29 mouse cellular contexts compared by ENCODE assay signal in genomic region chr4:10924541-10924940, GRCm38 (mm10). TPM values are rescaled to one million over a fixed set of nuclear protein-coding genes. Genes with fewer than 3 reads are reported as not detected.
A peak's percentile ranks its signal among the peaks of the same experiment; 100 is the strongest.
DNase-seq lines count a peak whose midpoint lies in the region; ATAC-seq and TF ChIP-seq lines count a peak whose summit lies in the region.
"Had no signal": no experiment of that assay in that cellular context is flagged by ENCODE, and none has a peak within 500 bp of the region (broad histone marks: within the 10 kb centered on the region; RNA-seq: fewer than 3 reads in every experiment).

No protein-coding gene starts in this region.

- peak overlapping the region; percentile 99 for H3K27ac ChIP-seq in kidney, adult 2 months (ENCODE audit: insufficient read depth, low read depth, low read length)
- H3K27ac ChIP-seq in liver, embryonic 15.5 days (replicated peaks): peak overlapping the region; percentile 45; the same call in 1 of the 2 replicates
- no peak overlapping the region for H3K27ac ChIP-seq in liver, embryonic 12.5 days
- H3K27ac ChIP-seq in intestine, embryonic 14.5 days (ENCODE audit: low read depth): no peak overlapping the region
- peak overlapping the region; percentile 86 for H3K27ac ChIP-seq in intestine, postnatal 0 days (ENCODE audit: low read depth, low read length)
- H3K27ac ChIP-seq: embryonic facial prominence, embryonic 12.5 days; gastrocnemius, adult 2 months; hindbrain, embryonic 15.5 days; left cerebral cortex, adult 2 months; midbrain, embryonic 13.5 days; stomach, embryonic 15.5 days had no signal

- H3K9me3 ChIP-seq in liver, embryonic 15.5 days (replicated peaks): no peaks in the 10 kb centered on the region
- no peaks in the 10 kb centered on the region for H3K9me3 ChIP-seq in liver, embryonic 12.5 days (replicated peaks)
- no peaks in the 10 kb centered on the region for H3K9me3 ChIP-seq in intestine, embryonic 14.5 days (ENCODE audit: control insufficient read depth, low read length)
- no peaks in the 10 kb centered on the region for H3K9me3 ChIP-seq in intestine, postnatal 0 days (ENCODE audit: control insufficient read depth)
- H3K9me3 ChIP-seq: embryonic facial prominence, embryonic 12.5 days; heart, embryonic 12.5 days; hindbrain, embryonic 15.5 days; midbrain, embryonic 13.5 days; stomach, embryonic 15.5 days had no signal

- H3K4me3 ChIP-seq in kidney, adult 2 months (ENCODE audit: insufficient read depth, low read depth, low read length): no peak overlapping the region
- H3K4me3 ChIP-seq in liver, embryonic 15.5 days (replicated peaks): no peak overlapping the region
- H3K4me3 ChIP-seq in liver, embryonic 12.5 days: no peak overlapping the region
- H3K4me3 ChIP-seq in intestine, embryonic 14.5 days (ENCODE audit: low read depth, low read length): no peak overlapping the region
- no peak overlapping the region for H3K4me3 ChIP-seq in intestine, postnatal 0 days (ENCODE audit: low read depth, low read length)
- H3K4me3 ChIP-seq: embryonic facial prominence, embryonic 12.5 days; gastrocnemius, adult 2 months; heart, embryonic 12.5 days; hindbrain, embryonic 15.5 days; layer of hippocampus, adult 2 months; left cerebral cortex, adult 2 months; megakaryocyte, embryonic 14.5 days; midbrain, embryonic 13.5 days; stomach, embryonic 15.5 days had no signal

- H3K27me3 ChIP-seq in kidney, adult 2 months (replicated peaks; ENCODE audit: control insufficient read depth, insufficient read depth, low read length): no peaks in the 10 kb centered on the region
- H3K27me3 ChIP-seq in liver, embryonic 15.5 days: no peaks in the 10 kb centered on the region
- H3K27me3 ChIP-seq in liver, embryonic 12.5 days (replicated peaks): no peaks in the 10 kb centered on the region
- no peaks in the 10 kb centered on the region for H3K27me3 ChIP-seq in intestine, embryonic 14.5 days (replicated peaks; ENCODE audit: control insufficient read depth, insufficient read depth, low read length)
- no peaks in the 10 kb centered on the region for H3K27me3 ChIP-seq in intestine, postnatal 0 days (replicated peaks; ENCODE audit: control insufficient read depth, insufficient read depth, low read length)
- H3K27me3 ChIP-seq: embryonic facial prominence, embryonic 12.5 days; heart, embryonic 12.5 days; hindbrain, embryonic 15.5 days; megakaryocyte, embryonic 14.5 days; midbrain, embryonic 13.5 days; Patski; stomach, embryonic 15.5 days had no signal

- no peak for DNase-seq in kidney, adult 2 months
- no peak for DNase-seq in kidney, adult 18-20 months
- peak; percentile 42 for DNase-seq in intestine, embryonic 14.5 days (ENCODE audit: low spot score)
- DNase-seq in urinary bladder, postnatal 14 days (ENCODE audit: low spot score): no peak
- DNase-seq: adrenal gland, postnatal 10 days; cerebellum, adult 9-10 months; embryo, embryonic 11 days; gastrocnemius, adult 2 months; gastrocnemius, postnatal 36 days; heart, adult 18-20 months; lung, adult 18-20 months; lung, postnatal 4 days; thymus, adult 2 months; thymus, postnatal 4 days had no signal

- peaks cover 23% of the 10 kb centered on the region for H3K4me1 ChIP-seq in kidney, adult 2 months (ENCODE audit: control insufficient read depth, insufficient read depth, low read length)
- H3K4me1 ChIP-seq in liver, embryonic 15.5 days (replicated peaks): peaks cover 13% of the 10 kb centered on the region
- H3K4me1 ChIP-seq in liver, embryonic 12.5 days: peaks cover under 1% of the 10 kb centered on the region; the same call in 1 of the 2 replicates
- H3K4me1 ChIP-seq in intestine, embryonic 14.5 days (replicated peaks; ENCODE audit: control insufficient read depth, insufficient read depth, low read length): no peaks in the 10 kb centered on the region
- H3K4me1 ChIP-seq in intestine, postnatal 0 days (replicated peaks; ENCODE audit: control insufficient read depth, insufficient read depth, low read length): peaks cover 8% of the 10 kb centered on the region
- H3K4me1 ChIP-seq: embryonic facial prominence, embryonic 12.5 days; hindbrain, embryonic 15.5 days; midbrain, embryonic 13.5 days had no signal

- ATAC-seq in liver, embryonic 15.5 days (ENCODE audit: insufficient read depth): no peak
- no peak for ATAC-seq in liver, embryonic 12.5 days
- no peak for ATAC-seq in intestine, embryonic 14.5 days (replicated peaks; ENCODE audit: low FRiP score, low TSS enrichment, low read depth)
- peak; percentile 39 for ATAC-seq in intestine, postnatal 0 days
- ATAC-seq: forebrain, embryonic 16.5 days; inflammation-experienced regulatory T-cells, adult 6 months; lung, postnatal 0 days; midbrain, embryonic 13.5 days; Patski had no signal

- no peak for TF ChIP-seq POLR2A in kidney, adult 2 months (IDR thresholded peaks at IDR 0.05; ENCODE audit: low read depth, low read length)

- 60% methylated on average over 5 of the region's 5 CpGs for WGBS in kidney, adult 2 months
- WGBS in liver, embryonic 15.5 days (ENCODE audit: insufficient replicate concordance): 63% methylated on average over 5 of the region's 5 CpGs
- 69% methylated on average over 5 of the region's 5 CpGs for WGBS in liver, embryonic 12.5 days (ENCODE audit: insufficient replicate concordance)
- WGBS in intestine, embryonic 14.5 days: 87% methylated on average over 5 of the region's 5 CpGs
- 55% methylated on average over 5 of the region's 5 CpGs for WGBS in intestine, postnatal 0 days

- H3K36me3 ChIP-seq in kidney, adult 2 months (ENCODE audit: control insufficient read depth, insufficient read depth, low read length): no peaks in the 10 kb centered on the region
- H3K36me3 ChIP-seq in liver, embryonic 15.5 days (replicated peaks): no peaks in the 10 kb centered on the region
- no peaks in the 10 kb centered on the region for H3K36me3 ChIP-seq in liver, embryonic 12.5 days
- H3K36me3 ChIP-seq in intestine, embryonic 14.5 days (ENCODE audit: control insufficient read depth, insufficient read depth, low read length): no peaks in the 10 kb centered on the region
- no peaks in the 10 kb centered on the region for H3K36me3 ChIP-seq in intestine, postnatal 0 days (ENCODE audit: control insufficient read depth, insufficient read depth)
- H3K36me3 ChIP-seq: embryonic facial prominence, embryonic 12.5 days; heart, embryonic 12.5 days; hindbrain, embryonic 15.5 days; midbrain, embryonic 13.5 days; stomach, embryonic 15.5 days had no signal

- no peak overlapping the region for H3K4me2 ChIP-seq in liver, embryonic 15.5 days
- H3K4me2 ChIP-seq in liver, embryonic 12.5 days: no peak overlapping the region
- H3K4me2 ChIP-seq in intestine, embryonic 14.5 days (ENCODE audit: low read length): no peak overlapping the region
- H3K4me2 ChIP-seq in intestine, postnatal 0 days (replicated peaks; ENCODE audit: low read depth): no peak overlapping the region
- H3K4me2 ChIP-seq: embryonic facial prominence, embryonic 12.5 days; heart, embryonic 12.5 days; hindbrain, embryonic 15.5 days; midbrain, embryonic 13.5 days; stomach, embryonic 15.5 days had no signal

- TF ChIP-seq CTCF in kidney, adult 2 months (conservative IDR thresholded peaks at IDR 0.05; ENCODE audit: insufficient read depth, insufficient read length, low read depth, low read length): no peak
- TF ChIP-seq CTCF in intestine, postnatal 0 days (IDR thresholded peaks at IDR 0.05; ENCODE audit: low read depth): no peak

- H3K9ac ChIP-seq in liver, embryonic 15.5 days: no peak overlapping the region
- no peak overlapping the region for H3K9ac ChIP-seq in liver, embryonic 12.5 days
- no peak overlapping the region for H3K9ac ChIP-seq in intestine, embryonic 14.5 days (ENCODE audit: low read length)
- H3K9ac ChIP-seq in intestine, postnatal 0 days (ENCODE audit: low read depth, low read length): no peak overlapping the region
- H3K9ac ChIP-seq: embryonic facial prominence, embryonic 12.5 days; heart, embryonic 12.5 days; hindbrain, embryonic 15.5 days; midbrain, embryonic 13.5 days; stomach, embryonic 15.5 days had no signal

RNA-seq across cellular contexts. Expression of gene 2610301B20Rik, which starts 50.2 kb away (rescaled TPM):
- 5.3 and 7.0 TPM in 2 replicates for polyA plus RNA-seq in kidney, adult 2 months (2012; rRNA removed)
- polyA plus RNA-seq in liver, embryonic 15.5 days (2015; fragmentation: Nextera tagmentation; extraction: Ambion mirVana): 7.1 and 9.7 TPM in 2 replicates
- 15.0 and 15.8 TPM in 2 replicates for polyA plus RNA-seq in liver, embryonic 12.5 days (2016; fragmentation: Nextera tagmentation; extraction: Ambion mirVana)
- polyA plus RNA-seq in intestine, embryonic 14.5 days (2014; fragmentation: Nextera tagmentation; extraction: Ambion mirVana): 26.9 and 29.0 TPM in 2 replicates
- polyA plus RNA-seq in intestine, postnatal 0 days (2015; fragmentation: Nextera tagmentation; extraction: Ambion mirVana): 10.5 and 11.5 TPM in 2 replicates

Comparison
In these comparisons a context has a peak if more than half of its experiments do, and no peak if none do; other contexts are left out.
1. H3K27ac ChIP-seq: peak in kidney, adult 2 months (single experiment), liver, embryonic 15.5 days (single experiment) and intestine, postnatal 0 days (single experiment); none in liver, embryonic 12.5 days (single experiment) and intestine, embryonic 14.5 days (single experiment).